Mouse (Mus musculus): ENCODE measurements around the gene Mtrf1l. TPM values are rescaled to one million over a fixed set of nuclear protein-coding genes. Genes with fewer than 3 reads are reported as not detected.

Mtrf1l gene
- total and polyA plus RNA-seq, 2 experiments from 2014 or later, result 8.3 to 12.2 TPM

GRCm38 (mm10) chr10:5805731-5806307, 17.9 kb downstream of the Mtrf1l start:
- under 1% methylated on average over 43 of the region's 43 CpGs for WGBS
- no peak for TF ChIP-seq CTCF (IDR thresholded peaks at IDR 0.05; ENCODE audit: low read depth)

GRCm38 (mm10) chr10:5805243-5805730, 18.4 kb downstream of the Mtrf1l start, which contains the start of gene Fbxo5:
Gene Fbxo5, minus strand, starts transcription at chr10:5805600.
- peaks cover 8% of the 10 kb centered on the region; the same call in 1 of the 2 replicates for H3K36me3 ChIP-seq (ENCODE audit: insufficient read depth, low read length)
- under 1% methylated on average over 38 of the region's 42 CpGs for WGBS
- ATAC-seq (peak; percentile 98), DNase-seq (ENCODE audit: low spot score) (peak; percentile 100)
- no peaks in the 10 kb centered on the region for H3K27me3 ChIP-seq (ENCODE audit: insufficient read depth, low read length)
- TF ChIP-seq CTCF (IDR thresholded peaks at IDR 0.05; ENCODE audit: low read depth), result no peak
- peak within 1 kb of the TSS; percentile 100 for H3K4me2 ChIP-seq (ENCODE audit: low read depth, low read length)
- H3K27ac ChIP-seq, result peak within 1 kb of the TSS; percentile 86
- H3K9me3 ChIP-seq (ENCODE audit: low read length), result no peaks in the 10 kb centered on the region
- H3K9ac ChIP-seq (replicated peaks; ENCODE audit: low read length), result peak within 1 kb of the TSS; percentile 51
- H3K4me3 ChIP-seq (ENCODE audit: low read length), result peak within 1 kb of the TSS; percentile 70
- peaks cover 12% of the 10 kb centered on the region; the same call in 1 of the 2 replicates for H3K4me1 ChIP-seq (ENCODE audit: insufficient read depth, low read length)

More at GRCm38 (mm10) chr10:5805731-5806307, 17.9 kb downstream of the Mtrf1l start:
- no peaks in the 10 kb centered on the region for H3K27me3 ChIP-seq (ENCODE audit: insufficient read depth, low read length)
- peaks cover 12% of the 10 kb centered on the region; the same call in 1 of the 2 replicates for H3K4me1 ChIP-seq (ENCODE audit: insufficient read depth, low read length)
- peak overlapping the region; percentile 70 for H3K4me3 ChIP-seq (ENCODE audit: low read length)
- peak overlapping the region; percentile 86 for H3K27ac ChIP-seq
- peak overlapping the region; percentile 48 for H3K9ac ChIP-seq (replicated peaks; ENCODE audit: low read length)
- peaks cover 5% of the 10 kb centered on the region; the same call in 1 of the 2 replicates for H3K36me3 ChIP-seq (ENCODE audit: insufficient read depth, low read length)
- DNase-seq (ENCODE audit: low spot score) (peak; percentile 99), ATAC-seq (peak; percentile 96)
- H3K9me3 ChIP-seq (ENCODE audit: low read length), result no peaks in the 10 kb centered on the region
- peak overlapping the region; percentile 100 for H3K4me2 ChIP-seq (ENCODE audit: low read depth, low read length)

GRCm38 (mm10) chr10:5804691-5805156, 19.0 kb downstream of the Mtrf1l start:
- no peak for TF ChIP-seq CTCF (IDR thresholded peaks at IDR 0.05; ENCODE audit: low read depth)
- 1% methylated on average over 24 of the region's 24 CpGs for WGBS
- Histone ChIP-seq H3K9me3 (ENCODE audit: low read length) (no peaks in the 10 kb centered on the region), H3K27ac (no peak overlapping the region), H3K4me3 (ENCODE audit: low read length) (peak overlapping the region; percentile 70), H3K36me3 (ENCODE audit: insufficient read depth, low read length) (peaks cover 14% of the 10 kb centered on the region; the same call in 1 of the 2 replicates), H3K4me2 (ENCODE audit: low read depth, low read length) (peak overlapping the region; percentile 100), H3K4me1 (ENCODE audit: insufficient read depth, low read length) (peaks cover 12% of the 10 kb centered on the region; the same call in 1 of the 2 replicates), H3K27me3 (ENCODE audit: insufficient read depth, low read length) (no peaks in the 10 kb centered on the region), H3K9ac (replicated peaks; ENCODE audit: low read length) (peak overlapping the region; percentile 51)
- no peak for DNase-seq (ENCODE audit: low spot score)
- peak; percentile 5 for ATAC-seq

- Histone ChIP-seq H3K27me3 (ENCODE audit: insufficient read depth, low read length) (no peaks in the 10 kb centered on the region), H3K4me2 (ENCODE audit: low read depth, low read length) (peak overlapping the region; percentile 100), H3K9ac (replicated peaks; ENCODE audit: low read length) (peak overlapping the region; percentile 51; the same call in 1 of the 2 replicates), H3K4me1 (ENCODE audit: insufficient read depth, low read length) (peaks cover 12% of the 10 kb centered on the region; the same call in 1 of the 2 replicates), H3K9me3 (ENCODE audit: low read length) (no peaks in the 10 kb centered on the region), H3K4me3 (ENCODE audit: low read length) (peak overlapping the region; percentile 70), H3K27ac (no peak overlapping the region), H3K36me3 (ENCODE audit: insufficient read depth, low read length) (peaks cover 14% of the 10 kb centered on the region; the same call in 1 of the 2 replicates)
- no peak for ATAC-seq
- 6% methylated on average over 1 of the region's 1 CpGs for WGBS
- DNase-seq (ENCODE audit: low spot score), result no peak
- no peak for TF ChIP-seq CTCF (IDR thresholded peaks at IDR 0.05; ENCODE audit: low read depth)
Observed at GRCm38 (mm10) chr10:5803739-5804138, 20.0 kb downstream of the Mtrf1l start.

GRCm38 (mm10) chr10:5802866-5803265, 20.8 kb downstream of the Mtrf1l start:
- Histone ChIP-seq H3K27me3 (ENCODE audit: insufficient read depth, low read length) (no peaks in the 10 kb centered on the region), H3K4me3 (ENCODE audit: low read length) (peak overlapping the region; percentile 70), H3K9me3 (ENCODE audit: low read length) (no peaks in the 10 kb centered on the region), H3K36me3 (ENCODE audit: insufficient read depth, low read length) (peaks cover 14% of the 10 kb centered on the region), H3K27ac (no peak overlapping the region), H3K4me1 (ENCODE audit: insufficient read depth, low read length) (peaks cover 12% of the 10 kb centered on the region; the same call in 1 of the 2 replicates), H3K4me2 (ENCODE audit: low read depth, low read length) (peak overlapping the region; percentile 100), H3K9ac (replicated peaks; ENCODE audit: low read length) (no peak overlapping the region)
- ATAC-seq, result no peak
- DNase-seq (ENCODE audit: low spot score), result no peak
- TF ChIP-seq CTCF (IDR thresholded peaks at IDR 0.05; ENCODE audit: low read depth), result no peak
- WGBS, result 34% methylated on average over 6 of the region's 6 CpGs

GRCm38 (mm10) chr10:5800490-5800889, 23.2 kb downstream of the Mtrf1l start:
- ATAC-seq (no peak), DNase-seq (ENCODE audit: low spot score) (peak; percentile 53)
- Histone ChIP-seq H3K4me3 (ENCODE audit: low read length) (no peak overlapping the region), H3K4me1 (ENCODE audit: insufficient read depth, low read length) (peaks cover 12% of the 10 kb centered on the region; the same call in 1 of the 2 replicates), H3K27me3 (ENCODE audit: insufficient read depth, low read length) (no peaks in the 10 kb centered on the region), H3K9ac (replicated peaks; ENCODE audit: low read length) (no peak overlapping the region), H3K27ac (no peak overlapping the region), H3K36me3 (ENCODE audit: insufficient read depth, low read length) (peaks cover 14% of the 10 kb centered on the region), H3K9me3 (ENCODE audit: low read length) (no peaks in the 10 kb centered on the region), H3K4me2 (ENCODE audit: low read depth, low read length) (no peak overlapping the region)
- peak; percentile 60 for TF ChIP-seq CTCF (IDR thresholded peaks at IDR 0.05; ENCODE audit: low read depth)
- 93% methylated on average over 1 of the region's 1 CpGs for WGBS
